Mouse (Mus musculus) stomach, postnatal 0 days (tissue): ENCODE data around the gene Slc25a41. TPM values are rescaled to one million over a fixed set of nuclear protein-coding genes. Genes with fewer than 3 reads are reported as not detected.

ENCODE experiments used
- ATAC-seq: fragments of 200-750 bp; cut with Nextera tagmentation; 2 replicates; pipeline ENCODE4 v1.8.0; 2017; ENCODE audit not compliant: low FRiP score, low TSS enrichment
- DNase-seq: peaks from one replicate; pipeline ENCODE4 v3.0.0-alpha.2; 2016; ENCODE audit warnings: low spot score
- H3K27ac ChIP-seq: fragments of 300-500 bp; sonication (generic); replicated peaks from 2 replicates; pipeline ENCODE4 v1.5.1; 2014; ENCODE audit warnings: mild to moderate bottlenecking, control low read depth
- H3K27me3 ChIP-seq: fragments of 300-500 bp; sonication (generic); 2 replicates; pipeline ENCODE4 v1.6.1; 2014; ENCODE audit warnings: low read length; ENCODE audit not compliant: control insufficient read depth, insufficient read depth
- H3K36me3 ChIP-seq: fragments of 300-500 bp; sonication (generic); 2 replicates; pipeline ENCODE4 v1.6.1; 2014; ENCODE audit warnings: low read length, mixed read lengths; ENCODE audit not compliant: control insufficient read depth, insufficient read depth
- H3K4me1 ChIP-seq: fragments of 300-500 bp; sonication (generic); replicated peaks from 2 replicates; pipeline ENCODE4 v1.6.1; 2014; ENCODE audit warnings: antibody characterized with exemption; ENCODE audit not compliant: control insufficient read depth, insufficient read depth
- H3K4me2 ChIP-seq: fragments of 300-500 bp; sonication (generic); replicated peaks from 2 replicates; pipeline ENCODE4 v1.6.1; 2014; ENCODE audit warnings: low read depth, mild to moderate bottlenecking, control low read depth, moderate library complexity
- H3K4me3 ChIP-seq: fragments of 300-500 bp; sonication (generic); 2 replicates; pipeline ENCODE4 v1.5.1; 2014; ENCODE audit warnings: low read depth, low read length, control low read depth
- H3K9ac ChIP-seq: fragments of 300-500 bp; sonication (generic); 2 replicates; pipeline ENCODE4 v1.6.1; 2014; ENCODE audit warnings: mild to moderate bottlenecking, low read length, control low read depth, mixed read lengths
- H3K9me3 ChIP-seq: fragments of 300-500 bp; sonication (generic); 2 replicates; pipeline ENCODE4 v1.6.1; 2016; ENCODE audit warnings: low read length; ENCODE audit not compliant: control insufficient read depth
- CTCF ChIP-seq: IDR thresholded peaks from 2 replicates; pipeline ENCODE4 v1.5.1; 2016; ENCODE audit warnings: antibody characterized with exemption, low read depth, mild to moderate bottlenecking, moderate library complexity
- EP300 ChIP-seq: optimal IDR thresholded peaks from 2 replicates; pipeline ENCODE3; 2016; ENCODE audit warnings: antibody characterized with exemption
- whole genome bisulfite sequencing: fragments of 180-500 bp; shearing (Covaris S2); extraction: QIAGEN DNeasy Blood & Tissue Kit; methylation state at CpG from one replicate; pipeline ENCODE4 v1.1.7; 2014; 5-methylcytosine and 5-hydroxymethylcytosine counted together
- polyA plus RNA-seq: library from polyadenylated mRNA; unstranded; fragments of >200 nt; fragmentation: Nextera tagmentation; extraction: Ambion mirVana; gene quantifications from 2 replicates; pipeline ENCODE4 v1.2.1, GENCODE M21; 2015

Gene Slc25a41
- polyA plus RNA-seq, 1 experiment from 2014 or later, result not detected

DNA sequence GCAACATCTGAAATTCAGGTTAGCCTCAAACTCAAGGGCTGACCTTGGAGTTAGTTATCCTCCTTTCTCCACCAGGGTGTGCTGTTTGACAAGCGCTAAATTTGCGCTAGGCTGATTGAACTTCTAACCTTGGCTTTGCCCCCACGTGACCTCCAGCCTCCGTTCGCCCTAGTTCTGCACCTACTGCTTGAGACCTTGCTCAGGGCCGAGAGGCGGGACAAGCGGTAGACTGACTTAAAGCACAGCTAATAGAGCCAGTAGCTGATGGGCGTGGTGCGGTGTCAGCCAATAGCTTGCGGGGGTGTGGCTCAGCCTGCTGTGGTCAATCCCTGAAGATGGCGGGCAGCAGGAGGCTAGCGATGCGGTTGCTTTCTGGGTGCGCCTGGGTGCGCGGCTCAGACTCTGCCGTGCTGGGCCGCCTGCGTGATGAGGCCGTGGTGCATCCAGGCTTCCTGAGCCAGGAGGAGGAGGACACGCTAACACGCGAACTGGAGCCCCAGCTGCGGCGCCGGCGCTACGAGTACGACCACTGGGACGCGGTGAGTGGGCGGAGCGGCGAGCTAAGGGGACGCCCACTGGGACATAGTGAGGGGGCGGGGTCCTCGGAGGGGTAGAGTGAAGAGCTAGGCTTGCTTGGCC, 44.3 kb downstream of the Slc25a41 start, which contains the start of gene Alkbh7:
Alkbh7 (plus strand) TSS at position 311 of the 639 bp plus-strand sequence.
- ATAC-seq (peak; percentile 100), DNase-seq (peak; percentile 98)
- peak within 1 kb of the TSS; percentile 75 for H3K4me3 ChIP-seq
- peak within 1 kb of the TSS; percentile 75 for H3K4me2 ChIP-seq
- no peaks in the 10 kb centered on the region for H3K9me3 ChIP-seq
- peak within 1 kb of the TSS; percentile 63 for H3K9ac ChIP-seq
- under 1% methylated on average over 38 of the region's 38 CpGs for WGBS
- TF ChIP-seq CTCF (peak; percentile 91), EP300 (no peak)
- H3K27me3 ChIP-seq, result no peaks in the 10 kb centered on the region
- peaks cover 20% of the 10 kb centered on the region for H3K36me3 ChIP-seq
- H3K27ac ChIP-seq, result peak within 1 kb of the TSS; percentile 70
- H3K4me1 ChIP-seq, result peaks cover 3% of the 10 kb centered on the region; the same call in 1 of the 2 replicates

DNA sequence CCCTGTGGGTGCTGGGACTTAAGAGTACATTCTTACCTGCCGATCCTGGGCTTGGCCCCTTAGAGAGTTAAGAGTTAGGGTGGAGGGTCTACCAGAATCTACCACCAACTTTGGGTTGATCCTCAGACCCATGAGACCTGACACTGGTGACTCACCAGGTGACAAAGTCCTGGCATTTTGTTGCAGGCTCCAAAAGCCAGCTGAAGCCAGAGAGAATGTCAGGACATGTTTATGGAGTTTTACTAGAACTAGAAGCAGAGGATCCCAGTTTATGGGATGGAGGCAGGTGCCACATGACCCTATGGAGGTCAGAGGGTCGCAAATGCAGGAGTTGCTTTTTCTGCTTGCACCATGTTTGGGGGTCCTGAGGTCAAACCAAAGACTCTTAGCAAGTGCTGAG, 44.9 kb downstream of the Slc25a41 start:
- ATAC-seq, result no peak
- WGBS, result 74% methylated on average over 2 of the region's 2 CpGs
- Histone ChIP-seq H3K4me2 (no peak overlapping the region), H3K27me3 (no peaks in the 10 kb centered on the region), H3K4me3 (no peak overlapping the region), H3K4me1 (peaks cover 3% of the 10 kb centered on the region; the same call in 1 of the 2 replicates), H3K27ac (no peak overlapping the region), H3K36me3 (peaks cover 21% of the 10 kb centered on the region), H3K9ac (no peak overlapping the region), H3K9me3 (no peaks in the 10 kb centered on the region)
- TF ChIP-seq CTCF (no peak), EP300 (no peak)
- no peak for DNase-seq

GRCm38 (mm10) chr17:56995046-56995445, 46.4 kb downstream of the Slc25a41 start:
- Histone ChIP-seq H3K9me3 (no peaks in the 10 kb centered on the region), H3K9ac (no peak overlapping the region), H3K27ac (no peak overlapping the region), H3K4me1 (peaks cover 3% of the 10 kb centered on the region; the same call in 1 of the 2 replicates), H3K36me3 (peaks cover 21% of the 10 kb centered on the region), H3K27me3 (no peaks in the 10 kb centered on the region), H3K4me2 (no peak overlapping the region), H3K4me3 (no peak overlapping the region)
- TF ChIP-seq EP300 (no peak), CTCF (no peak)
- DNase-seq (no peak), ATAC-seq (no peak)
- 89% methylated on average over 8 of the region's 8 CpGs for WGBS

DNA sequence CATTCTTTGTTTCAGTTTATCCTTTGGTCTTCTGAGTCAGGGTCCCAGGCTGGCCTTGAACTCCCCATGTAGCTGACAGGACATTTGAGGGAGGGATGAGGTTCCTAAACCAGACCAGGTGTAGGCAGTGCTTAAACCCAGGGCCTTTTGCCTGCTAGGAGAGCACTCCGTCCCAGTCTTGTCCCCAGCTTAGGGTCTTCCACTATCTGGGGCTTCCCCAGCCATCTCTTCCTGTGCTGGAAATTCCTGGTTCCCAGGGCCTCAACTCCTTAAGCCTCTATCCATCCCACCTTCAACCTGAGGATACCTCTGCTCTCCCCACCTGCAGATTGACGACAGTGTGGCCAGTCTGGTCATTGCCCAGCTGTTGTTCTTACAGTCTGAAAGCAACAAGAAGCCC, 50.5 kb downstream of the Slc25a41 start:
- Histone ChIP-seq H3K27ac (no peak overlapping the region), H3K9ac (peak overlapping the region; percentile 74), H3K4me1 (no peaks in the 10 kb centered on the region; the same call in 1 of the 2 replicates), H3K4me3 (peak overlapping the region; percentile 66), H3K4me2 (peak overlapping the region; percentile 83), H3K27me3 (no peaks in the 10 kb centered on the region), H3K9me3 (no peaks in the 10 kb centered on the region), H3K36me3 (peaks cover 17% of the 10 kb centered on the region; the same call in 1 of the 2 replicates)
- DNase-seq, result no peak
- ATAC-seq, result no peak
- 68% methylated on average over 2 of the region's 2 CpGs for WGBS
- TF ChIP-seq CTCF (no peak), EP300 (no peak)

DNA sequence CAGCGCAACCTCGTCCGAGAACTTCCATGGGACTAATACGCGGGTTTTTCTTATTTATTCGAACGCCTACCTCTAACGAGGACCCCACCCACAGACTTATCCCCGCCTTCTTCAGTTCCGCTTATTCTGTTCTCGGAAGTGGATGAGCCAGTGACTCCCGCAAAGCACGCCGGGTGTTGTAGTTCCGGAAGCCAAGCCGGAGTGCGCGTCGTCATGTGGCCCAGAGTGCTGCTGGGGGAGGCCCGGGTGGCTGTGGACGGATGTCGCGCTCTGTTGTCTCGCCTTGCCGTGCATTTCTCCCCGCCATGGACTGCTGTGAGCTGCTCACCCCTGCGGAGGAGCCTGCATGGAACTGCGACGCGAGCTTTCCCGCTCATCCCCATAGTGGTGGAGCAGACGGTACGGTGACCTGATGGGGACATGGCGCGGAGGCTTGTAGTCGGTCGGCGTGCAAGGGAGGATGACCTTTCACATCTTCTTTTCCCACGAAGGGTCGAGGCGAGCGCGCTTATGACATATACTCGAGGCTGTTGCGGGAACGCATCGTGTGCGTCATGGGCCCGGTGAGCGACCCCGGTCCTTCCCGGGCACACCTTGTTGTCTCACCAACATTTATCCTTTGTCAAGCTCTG, 51.2 kb downstream of the Slc25a41 start, which contains the start of gene Clpp:
Clpp (plus strand) TSS at position 191 of the 632 bp plus-strand sequence.
- no peaks in the 10 kb centered on the region for H3K9me3 ChIP-seq
- peak within 1 kb of the TSS; percentile 74 for H3K9ac ChIP-seq
- H3K36me3 ChIP-seq, result peaks cover 12% of the 10 kb centered on the region; the same call in 1 of the 2 replicates
- no peaks in the 10 kb centered on the region; the same call in 1 of the 2 replicates for H3K4me1 ChIP-seq
- ATAC-seq (peak; percentile 96), DNase-seq (peak; percentile 95)
- peak within 1 kb of the TSS; percentile 58; the same call in 1 of the 2 replicates for H3K27ac ChIP-seq
- H3K27me3 ChIP-seq, result no peaks in the 10 kb centered on the region
- peak within 1 kb of the TSS; percentile 66 for H3K4me3 ChIP-seq
- H3K4me2 ChIP-seq, result peak within 1 kb of the TSS; percentile 83
- WGBS, result under 1% methylated on average over 52 of the region's 52 CpGs
- TF ChIP-seq EP300 (no peak), CTCF (no peak)
